Mouse (Mus musculus) gastrocnemius, adult 2 months (tissue): Measurements from ENCODE around the gene Tex21. TPM values are rescaled to one million over a fixed set of nuclear protein-coding genes. Genes with fewer than 3 reads are reported as not detected.

ENCODE experiments used
- DNase-seq: peaks from one replicate; pipeline ENCODE4 v3.0.0; 2022
- H3K27ac ChIP-seq: fragments of 200-600 bp; 2 replicates; pipeline ENCODE4 v1.8.1; 2022; ENCODE audit warnings: mild to moderate bottlenecking
- H3K4me3 ChIP-seq: fragments of 200-600 bp; 2 replicates; pipeline ENCODE4 v1.8.1; 2022; ENCODE audit warnings: mild to moderate bottlenecking, moderate library complexity
- CTCF ChIP-seq: fragments of 200-600 bp; IDR thresholded peaks from 2 replicates; pipeline ENCODE4 v1.8.1; 2022; ENCODE audit warnings: antibody characterized with exemption, mild to moderate bottlenecking, moderate library complexity
- intact Hi-C: fragments of 180-260 bp; cut with DNase I; formaldehyde crosslinking; loops from one replicate; pipeline ENCODE4 v1.15.1; 2025
- total RNA-seq, 2 experiments: library from RNA; stranded (reverse); gene quantifications; 2 replicates each; pipeline ENCODE4 v1.2.3; 2021

Gene Tex21
- total RNA-seq, 2 experiments from 2014 or later: not detected

- Histone ChIP-seq H3K27ac (no peak overlapping the region), H3K4me3 (no peak overlapping the region)
- no peak for TF ChIP-seq CTCF
- no peak for DNase-seq
- intact Hi-C loops: no loop called here
Observed at GRCm38 (mm10) chr12:76209429-76209974, 37.0 kb downstream of the Tex21 start.

- TF ChIP-seq CTCF: no peak
- H3K27ac ChIP-seq: no peak overlapping the region
- no peak overlapping the region for H3K4me3 ChIP-seq
- intact Hi-C loops: no loop called here
- DNase-seq: no peak
Observed at GRCm38 (mm10) chr12:76200326-76200725, 46.2 kb downstream of the Tex21 start.

- H3K27ac ChIP-seq: no peak overlapping the region
- no peak for DNase-seq
- TF ChIP-seq CTCF: no peak
- intact Hi-C loops: loop anchor here (2.0 kb wide), 2 partner anchors 144 to 408 kb away; no protein-coding TSS in a partner anchor
- H3K4me3 ChIP-seq: no peak overlapping the region
Observed at GRCm38 (mm10) chr12:76197071-76197470, 49.5 kb downstream of the Tex21 start.

- peak; percentile 95 for TF ChIP-seq CTCF
- peak overlapping the region; percentile 74 for H3K4me3 ChIP-seq
Observed at GRCm38 (mm10) chr12:76196709-76197054, 49.9 kb downstream of the Tex21 start.

GRCm38 (mm10) chr12:76195912-76196708 is 50.4 kb downstream of the Tex21 start:
- Histone ChIP-seq H3K27ac (peak overlapping the region; percentile 70), H3K4me3 (peak overlapping the region; percentile 74)
- no peak for TF ChIP-seq CTCF
- DNase-seq: peak; percentile 89
- intact Hi-C loops: loop anchor here (2.0 kb wide), 2 partner anchors 145 to 407 kb away; no protein-coding TSS in a partner anchor

More at GRCm38 (mm10) chr12:76196709-76197054, 49.9 kb downstream of the Tex21 start:
- intact Hi-C loops: loop anchor here (2.0 kb wide), 2 partner anchors 144 to 408 kb away; no protein-coding TSS in a partner anchor
- peak overlapping the region; percentile 70 for H3K27ac ChIP-seq
- DNase-seq: peak; percentile 67

GRCm38 (mm10) chr12:76194526-76194925 is 52.0 kb downstream of the Tex21 start:
- TF ChIP-seq CTCF: no peak; the same call in 1 of the 2 replicates
- Histone ChIP-seq H3K27ac (no peak overlapping the region), H3K4me3 (no peak overlapping the region)
- intact Hi-C loops: no loop called here
- no peak for DNase-seq

- peak; percentile 83 for TF ChIP-seq CTCF
- DNase-seq: no peak
- H3K27ac ChIP-seq: no peak overlapping the region
- H3K4me3 ChIP-seq: no peak overlapping the region
- intact Hi-C loops: no loop called here
Observed at GRCm38 (mm10) chr12:76190940-76191339, 55.6 kb downstream of the Tex21 start.

- TF ChIP-seq CTCF: peak; percentile 65
- H3K27ac ChIP-seq: no peak overlapping the region
- intact Hi-C loops: loop anchor here (5.0 kb wide), 1 partner anchor 236 kb away; no protein-coding TSS in a partner anchor
- H3K4me3 ChIP-seq: no peak overlapping the region
- DNase-seq: peak; percentile 37
Observed at GRCm38 (mm10) chr12:76187849-76188248, 58.7 kb downstream of the Tex21 start.

- intact Hi-C loops: loop anchor here (5.0 kb wide), 1 partner anchor 234 kb away; no protein-coding TSS in a partner anchor
- no peak overlapping the region for H3K27ac ChIP-seq
- DNase-seq: no peak
- no peak for TF ChIP-seq CTCF
- H3K4me3 ChIP-seq: no peak overlapping the region
Observed at GRCm38 (mm10) chr12:76186473-76186872, 60.1 kb downstream of the Tex21 start.

- H3K4me3 ChIP-seq: no peak overlapping the region
- H3K27ac ChIP-seq: no peak overlapping the region
- DNase-seq: no peak
- TF ChIP-seq CTCF: no peak
- intact Hi-C loops: loop anchor here (5.0 kb wide), 1 partner anchor 233 kb away; no protein-coding TSS in a partner anchor
Observed at GRCm38 (mm10) chr12:76185167-76185816, 61.3 kb downstream of the Tex21 start.

- no peak for TF ChIP-seq CTCF
- intact Hi-C loops: no loop called here
- no peak for DNase-seq
- Histone ChIP-seq H3K27ac (no peak overlapping the region), H3K4me3 (no peak overlapping the region)
Observed at GRCm38 (mm10) chr12:76184271-76184670, 62.3 kb downstream of the Tex21 start.

- intact Hi-C loops: no loop called here
- no peak overlapping the region for H3K4me3 ChIP-seq
- H3K27ac ChIP-seq: no peak overlapping the region
- TF ChIP-seq CTCF: no peak
- no peak for DNase-seq
Observed at GRCm38 (mm10) chr12:76182831-76183230, 63.7 kb downstream of the Tex21 start.

- no peak overlapping the region for H3K4me3 ChIP-seq
- no peak for DNase-seq
- intact Hi-C loops: no loop called here
- no peak overlapping the region for H3K27ac ChIP-seq
- no peak for TF ChIP-seq CTCF
Observed at GRCm38 (mm10) chr12:76181471-76181870, 65.1 kb downstream of the Tex21 start.
